Mouse (Mus musculus) cortical plate, adult 2 months (tissue): ENCODE results near the gene Tspan32.

Source experiments
- CTCF ChIP-seq: fragments of 200-500 bp; IDR thresholded peaks from 2 replicates; pipeline ENCODE4 v1.5.1; 2011; ENCODE audit warnings: mild to moderate bottlenecking, control low read depth, low read length; ENCODE audit not compliant: insufficient read depth; ENCODE audit errors: extremely low read depth
- POLR2A ChIP-seq: fragments of 200-500 bp; IDR thresholded peaks from 2 replicates; pipeline ENCODE4 v1.6.1; 2011; ENCODE audit warnings: mild to moderate bottlenecking, low read length, control low read depth; ENCODE audit not compliant: insufficient read depth; ENCODE audit errors: extremely low read depth

- TF ChIP-seq POLR2A: no peak
- TF ChIP-seq CTCF: no peak
These were observed 11.7 kb downstream of the Tspan32 start for GRCm38 (mm10) chr7:143016424-143017142.
